Mouse (Mus musculus) telencephalon, adult 2 months (tissue): Measurements from ENCODE around the gene Agpat1.

Experiments
- DNase-seq: peaks from one replicate; pipeline ENCODE4 v3.0.0-alpha.2; 2011; ENCODE audit warnings: low read depth, low spot score

Agpat1 gene

GRCm38 (mm10) chr17:34604061-34604508 is at the start of gene Agpat1:
Gene Agpat1, plus strand, starts transcription at chr17:34604262.
- DNase-seq, result no peak

GRCm38 (mm10) chr17:34555483-34555882 is 48.6 kb upstream of the Agpat1 start:
- no peak for DNase-seq

DNA sequence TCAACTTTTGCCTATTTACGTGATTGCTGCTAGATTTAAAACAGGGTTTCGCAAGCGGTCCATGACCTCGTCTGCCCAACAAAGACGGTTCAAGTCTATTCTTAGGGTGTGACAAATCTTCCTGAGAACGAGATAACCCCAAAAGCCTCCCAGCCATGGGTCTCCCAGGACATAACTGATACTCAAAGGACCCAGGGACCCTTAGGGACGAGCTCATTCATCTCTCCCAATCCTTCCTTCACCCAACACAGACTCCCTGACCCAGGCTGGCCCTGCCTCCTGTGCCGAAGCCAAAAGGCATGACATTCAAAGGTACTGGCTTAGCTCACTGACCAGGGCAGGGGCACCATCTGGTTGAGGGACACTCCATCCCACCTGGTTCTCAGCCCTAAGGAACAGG is 47.7 kb upstream of the Agpat1 start:
- DNase-seq, result no peak

DNA sequence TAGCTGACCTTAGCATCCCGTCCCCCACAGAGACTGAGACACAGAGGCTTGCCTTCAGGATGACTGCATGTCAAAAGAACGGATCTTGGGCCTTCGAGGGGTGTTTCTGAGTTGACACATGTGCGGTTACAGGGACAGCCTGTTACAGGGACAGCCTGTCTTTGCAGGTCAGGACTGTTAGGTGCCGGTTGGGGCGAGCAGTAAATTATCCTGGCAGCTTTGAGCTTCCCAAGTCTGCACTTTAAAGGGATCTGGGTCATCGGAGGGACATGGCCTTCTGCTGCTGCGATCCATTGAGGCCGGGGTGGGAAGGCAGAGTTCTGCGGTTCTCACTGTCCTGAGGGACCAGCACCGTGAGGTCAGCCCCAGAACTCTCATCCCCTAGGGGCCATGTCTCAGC is 46.7 kb upstream of the Agpat1 start:
- DNase-seq, result no peak

DNA sequence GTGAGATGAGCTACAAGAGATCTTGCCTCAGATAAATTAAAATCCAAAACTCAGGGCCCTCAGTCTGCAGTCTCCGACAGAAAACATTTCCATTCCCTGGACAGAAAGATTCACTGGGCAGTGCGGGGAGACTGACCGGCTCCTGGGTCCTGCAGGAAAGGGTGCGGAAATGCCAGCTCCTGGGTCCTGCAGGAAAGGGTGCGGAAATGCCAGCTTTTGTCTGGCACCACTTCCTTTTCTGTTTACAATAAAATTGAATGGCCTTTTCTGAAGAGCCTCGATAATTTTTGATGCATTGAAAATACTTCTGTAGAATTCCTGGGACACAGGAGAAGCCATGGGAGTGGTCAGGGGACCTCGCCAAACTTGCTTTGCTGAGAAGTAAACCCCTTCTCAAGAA is 44.9 kb upstream of the Agpat1 start:
- no peak for DNase-seq

GRCm38 (mm10) chr17:34559895-34560294 is 44.2 kb upstream of the Agpat1 start:
- no peak for DNase-seq

GRCm38 (mm10) chr17:34560438-34560837 is 43.6 kb upstream of the Agpat1 start:
- DNase-seq, result no peak

- no peak for DNase-seq
Observed at GRCm38 (mm10) chr17:34561200-34561599, 42.9 kb upstream of the Agpat1 start.

GRCm38 (mm10) chr17:34562595-34562994 is 41.5 kb upstream of the Agpat1 start:
- DNase-seq, result no peak

GRCm38 (mm10) chr17:34563354-34563753 is 40.7 kb upstream of the Agpat1 start:
- no peak for DNase-seq

DNA sequence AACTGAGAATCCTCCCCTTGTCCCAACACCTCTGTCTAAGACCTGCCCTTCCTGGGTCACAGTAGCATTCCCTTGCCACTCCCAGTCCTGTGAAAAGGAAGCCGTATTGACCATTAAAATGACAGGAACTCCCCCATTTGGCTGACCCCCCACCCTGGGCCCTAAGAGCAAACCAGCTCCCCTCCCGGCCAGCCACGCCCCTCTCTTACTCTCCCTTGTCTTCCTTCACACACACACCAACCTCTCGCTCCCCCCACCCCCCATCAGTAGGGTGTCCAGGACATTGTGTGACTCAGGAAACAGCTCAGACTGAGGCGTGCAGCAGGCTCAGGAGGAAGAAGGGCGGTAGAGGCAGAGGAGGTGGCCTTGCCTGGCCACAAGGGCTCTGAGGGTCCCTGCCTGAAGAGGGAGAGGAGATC is 40.0 kb upstream of the Agpat1 start, which contains the start of gene Notch4:
Gene Notch4, plus strand, starts transcription at position 266 of the 419 bp plus-strand sequence.
- DNase-seq, result no peak

- no peak for DNase-seq
Observed at GRCm38 (mm10) chr17:34564796-34565195, 39.3 kb upstream of the Agpat1 start.

DNA sequence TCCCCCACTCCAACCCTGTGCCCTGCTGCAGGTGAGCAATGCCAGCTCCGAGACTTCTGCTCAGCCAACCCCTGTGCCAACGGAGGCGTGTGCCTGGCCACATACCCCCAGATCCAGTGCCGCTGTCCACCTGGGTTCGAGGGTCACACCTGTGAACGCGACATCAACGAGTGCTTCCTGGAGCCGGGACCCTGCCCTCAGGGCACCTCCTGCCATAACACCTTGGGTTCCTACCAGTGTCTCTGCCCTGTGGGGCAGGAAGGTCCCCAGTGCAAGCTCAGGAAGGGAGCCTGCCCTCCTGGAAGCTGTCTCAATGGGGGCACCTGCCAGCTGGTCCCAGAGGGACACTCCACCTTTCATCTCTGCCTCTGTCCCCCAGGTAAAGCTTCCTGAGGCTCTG is 36.8 kb upstream of the Agpat1 start:
- no peak for DNase-seq

- DNase-seq, result no peak
Observed at GRCm38 (mm10) chr17:34568421-34568820, 35.6 kb upstream of the Agpat1 start.

- DNase-seq, result no peak
Observed at GRCm38 (mm10) chr17:34569919-34570318, 34.1 kb upstream of the Agpat1 start.

DNA sequence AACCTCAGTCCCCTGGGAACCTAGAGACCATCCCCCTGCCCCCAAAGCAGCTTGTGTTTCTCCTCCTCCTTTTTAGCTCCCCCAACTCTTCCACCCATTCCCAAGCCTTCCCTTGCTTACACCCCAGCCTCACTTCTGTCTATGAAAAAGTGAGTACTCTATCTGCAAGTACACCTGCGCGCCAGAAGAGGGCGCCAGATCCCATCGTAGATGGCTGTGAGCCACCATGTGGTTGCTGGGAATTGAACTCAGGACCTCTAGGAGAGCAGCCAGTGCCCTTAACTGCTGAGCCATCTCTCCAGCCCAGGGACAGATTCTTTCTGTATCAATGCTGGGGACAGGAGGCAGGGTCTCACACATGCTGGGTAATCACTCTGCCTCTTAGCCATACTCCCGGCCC is 32.2 kb upstream of the Agpat1 start:
- no peak for DNase-seq

- no peak for DNase-seq
Observed at GRCm38 (mm10) chr17:34572361-34572760, 31.7 kb upstream of the Agpat1 start.

GRCm38 (mm10) chr17:34576577-34576976 is 27.5 kb upstream of the Agpat1 start:
- DNase-seq, result no peak

DNA sequence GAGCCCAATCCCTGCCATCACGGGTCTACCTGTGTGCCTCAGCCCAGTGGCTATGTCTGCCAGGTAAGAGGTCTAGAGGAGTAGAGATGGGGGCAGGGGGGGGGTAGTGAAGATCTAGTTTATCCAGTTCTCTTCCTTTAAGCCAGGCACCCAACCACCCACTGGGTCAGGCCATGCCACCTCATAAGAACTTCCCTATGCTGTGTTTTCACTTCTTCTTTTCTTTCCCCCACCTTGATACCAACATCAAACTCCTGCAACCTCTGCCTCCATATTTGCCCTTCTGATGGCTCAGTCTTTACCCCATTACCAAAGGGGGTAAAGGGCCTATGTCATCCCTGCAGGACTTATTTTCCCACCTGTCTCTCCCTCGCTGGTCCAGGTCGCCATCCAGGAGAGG is 26.0 kb upstream of the Agpat1 start:
- no peak for DNase-seq

- no peak for DNase-seq
Observed at GRCm38 (mm10) chr17:34582528-34582927, 21.5 kb upstream of the Agpat1 start.

DNA sequence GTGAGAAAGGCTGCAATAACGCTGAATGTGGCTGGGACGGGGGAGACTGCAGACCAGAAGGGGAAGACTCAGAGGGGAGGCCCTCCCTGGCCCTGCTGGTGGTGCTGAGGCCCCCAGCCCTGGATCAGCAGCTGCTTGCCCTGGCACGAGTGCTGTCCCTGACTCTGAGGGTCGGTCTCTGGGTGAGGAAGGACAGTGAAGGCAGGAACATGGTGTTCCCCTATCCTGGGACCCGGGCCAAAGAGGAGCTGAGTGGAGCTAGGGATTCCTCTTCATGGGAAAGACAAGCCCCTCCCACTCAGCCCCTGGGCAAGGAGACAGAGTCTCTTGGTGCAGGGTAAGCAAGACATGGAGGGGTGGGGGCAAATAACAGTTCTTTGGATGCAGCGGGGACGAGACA is 20.7 kb upstream of the Agpat1 start:
- no peak for DNase-seq

GRCm38 (mm10) chr17:34583819-34584218 is 20.2 kb upstream of the Agpat1 start:
- DNase-seq, result no peak

- no peak for DNase-seq
Observed at GRCm38 (mm10) chr17:34585121-34585520, 18.9 kb upstream of the Agpat1 start.
